Mouse (Mus musculus): Measurements from ENCODE around the gene Setd5.

Gene Setd5

DNA sequence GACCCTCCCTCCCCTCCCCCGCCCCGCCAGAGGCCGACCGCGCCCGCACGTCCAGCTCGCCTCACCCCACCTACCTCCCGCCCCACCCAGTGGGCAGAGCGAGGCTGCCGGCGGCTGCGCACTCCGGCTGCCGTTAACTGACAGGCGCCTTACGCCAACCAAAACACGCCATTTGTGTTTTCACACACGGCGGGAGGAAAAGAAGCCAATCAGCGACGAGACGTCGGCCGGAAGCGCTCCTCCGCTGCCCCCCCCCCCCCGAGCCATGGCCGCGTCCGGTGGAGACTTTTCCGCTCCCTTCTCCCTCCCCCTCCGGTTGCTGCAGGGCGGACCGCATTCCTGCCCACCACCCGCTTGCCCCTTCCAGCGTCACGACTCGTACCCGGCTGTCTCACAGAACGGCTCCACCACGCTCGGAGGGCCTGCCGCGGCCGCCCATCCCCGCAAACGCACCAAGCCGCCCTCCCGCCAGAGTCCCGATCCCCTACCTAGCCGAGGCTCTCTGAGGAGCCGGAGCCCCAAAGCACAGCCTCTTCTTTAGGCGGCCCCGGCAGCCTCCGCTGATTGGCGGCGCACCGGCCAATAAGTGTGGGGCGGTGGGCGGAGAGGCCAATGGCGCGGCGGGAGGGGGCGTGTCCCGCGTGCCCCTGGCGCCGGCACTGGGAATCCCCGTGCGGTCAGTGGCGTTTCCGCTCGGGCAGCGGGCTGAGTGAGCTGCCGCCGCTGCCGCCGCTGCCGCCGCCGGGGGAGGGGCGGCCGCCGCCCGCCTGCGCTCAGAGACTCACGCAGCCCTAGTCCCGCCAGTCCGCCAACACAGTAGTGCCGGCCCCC, at the start of gene Setd5:
Setd5 (plus strand) TSS at position 680 of the 831 bp plus-strand sequence.
- DNase-seq (ENCODE audit: low read depth, low spot score): peak; percentile 98

DNA sequence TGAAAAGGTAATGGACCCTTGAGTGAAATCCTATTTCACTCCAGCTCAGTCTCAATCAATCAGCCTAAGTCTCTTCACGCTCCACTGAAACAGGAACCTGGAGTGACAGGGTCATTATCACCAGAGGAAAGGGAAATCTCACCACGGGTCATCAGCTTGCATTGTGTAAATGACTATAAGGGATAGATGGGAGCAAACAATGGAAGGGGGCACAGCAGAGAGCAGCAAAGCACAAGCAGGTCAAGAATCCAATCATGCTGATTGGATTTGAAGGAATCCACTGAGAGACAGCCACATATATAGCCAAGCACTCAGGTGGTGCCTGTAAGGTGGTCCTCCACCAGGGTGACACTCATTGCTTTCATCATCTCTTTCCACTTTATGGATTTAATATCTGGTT, 49.7 kb upstream of the Setd5 start:
- no peak for DNase-seq (ENCODE audit: low read depth, low spot score)

DNA sequence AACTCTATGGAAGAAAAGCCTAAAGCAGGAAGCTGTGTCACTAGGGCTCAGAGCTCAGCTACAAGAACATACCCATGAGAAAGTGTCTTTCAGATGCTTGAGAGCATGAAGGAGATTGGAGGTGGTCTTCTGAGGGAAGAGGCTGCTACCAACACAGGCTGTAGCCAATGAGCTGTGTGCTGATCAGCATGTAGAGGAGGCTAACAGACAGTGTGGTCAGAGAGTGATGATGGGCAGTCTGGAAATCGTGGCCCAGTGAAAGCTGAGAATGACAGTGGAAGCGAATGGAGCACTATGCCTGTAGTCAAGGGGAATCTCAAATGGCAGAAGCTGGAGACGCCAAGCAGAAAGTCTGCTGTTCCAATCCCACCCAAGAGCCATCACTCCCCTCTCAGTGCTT, 48.2 kb upstream of the Setd5 start:
- no peak for DNase-seq (ENCODE audit: low read depth, low spot score)

DNA sequence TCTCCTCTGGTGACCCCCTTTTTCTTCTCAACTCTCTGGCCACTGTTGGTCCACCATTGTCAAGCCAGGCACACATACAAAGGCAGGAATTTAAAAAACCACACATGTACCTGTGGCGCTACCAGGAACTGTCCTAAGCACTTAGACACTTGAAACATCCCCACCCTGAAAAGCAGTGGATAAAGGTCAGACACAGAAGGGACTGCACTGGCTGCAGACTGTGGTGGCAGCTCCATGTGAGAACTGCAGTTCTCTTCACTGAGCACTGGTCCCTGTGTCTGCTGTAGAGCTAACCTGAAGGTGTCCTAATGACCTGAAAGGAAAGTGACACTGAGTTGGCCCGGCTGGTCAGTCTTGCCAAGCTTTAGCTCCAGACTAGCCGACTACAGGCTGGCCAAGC, 46.6 kb upstream of the Setd5 start:
- no peak for DNase-seq (ENCODE audit: low read depth, low spot score)

GRCm38 (mm10) chr6:113030970-113031660, 46.0 kb upstream of the Setd5 start:
- no peak for DNase-seq (ENCODE audit: low read depth, low spot score)

DNA sequence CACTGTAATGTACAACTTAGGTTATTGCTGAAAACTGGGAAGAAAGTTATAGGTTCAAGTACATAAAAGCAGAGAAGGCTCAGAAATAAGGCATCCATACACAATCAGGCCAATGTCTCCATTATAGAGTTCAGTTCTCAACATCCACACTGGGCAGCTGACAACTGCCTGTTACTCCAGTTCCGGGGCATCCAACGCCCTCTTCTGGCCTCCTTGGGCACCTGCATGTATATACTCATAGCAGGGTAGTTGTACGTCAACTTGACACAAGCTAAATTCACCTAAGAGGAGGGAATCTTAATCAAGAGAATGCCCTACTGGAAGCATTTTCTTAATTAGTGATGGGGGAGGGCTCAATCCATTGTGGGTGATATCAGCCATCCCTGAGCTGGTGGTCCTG, 45.0 kb upstream of the Setd5 start:
- peak; percentile 55 for DNase-seq (ENCODE audit: low read depth, low spot score)

- no peak for DNase-seq (ENCODE audit: low read depth, low spot score)
Observed at GRCm38 (mm10) chr6:113033185-113033584, 44.0 kb upstream of the Setd5 start.

DNA sequence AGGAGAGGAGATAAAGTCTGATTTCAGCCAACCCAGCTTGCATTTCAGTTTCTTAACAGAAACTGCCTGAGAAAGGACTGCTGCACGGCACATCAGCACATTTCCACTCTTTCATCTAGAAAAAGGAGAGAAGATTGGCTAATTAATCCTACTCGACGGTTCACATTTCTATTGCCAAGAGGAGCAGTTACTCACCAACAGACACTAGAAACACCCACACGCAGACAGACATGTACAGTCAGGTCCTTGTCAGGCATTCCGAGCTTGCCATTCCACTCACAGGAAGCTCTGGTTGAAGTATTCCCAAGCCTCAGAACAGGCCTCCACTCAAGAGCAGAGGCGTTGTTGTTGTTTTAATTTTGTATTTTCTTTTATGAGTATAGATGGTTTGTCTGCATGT, 42.7 kb upstream of the Setd5 start:
- no peak for DNase-seq (ENCODE audit: low read depth, low spot score)

DNA sequence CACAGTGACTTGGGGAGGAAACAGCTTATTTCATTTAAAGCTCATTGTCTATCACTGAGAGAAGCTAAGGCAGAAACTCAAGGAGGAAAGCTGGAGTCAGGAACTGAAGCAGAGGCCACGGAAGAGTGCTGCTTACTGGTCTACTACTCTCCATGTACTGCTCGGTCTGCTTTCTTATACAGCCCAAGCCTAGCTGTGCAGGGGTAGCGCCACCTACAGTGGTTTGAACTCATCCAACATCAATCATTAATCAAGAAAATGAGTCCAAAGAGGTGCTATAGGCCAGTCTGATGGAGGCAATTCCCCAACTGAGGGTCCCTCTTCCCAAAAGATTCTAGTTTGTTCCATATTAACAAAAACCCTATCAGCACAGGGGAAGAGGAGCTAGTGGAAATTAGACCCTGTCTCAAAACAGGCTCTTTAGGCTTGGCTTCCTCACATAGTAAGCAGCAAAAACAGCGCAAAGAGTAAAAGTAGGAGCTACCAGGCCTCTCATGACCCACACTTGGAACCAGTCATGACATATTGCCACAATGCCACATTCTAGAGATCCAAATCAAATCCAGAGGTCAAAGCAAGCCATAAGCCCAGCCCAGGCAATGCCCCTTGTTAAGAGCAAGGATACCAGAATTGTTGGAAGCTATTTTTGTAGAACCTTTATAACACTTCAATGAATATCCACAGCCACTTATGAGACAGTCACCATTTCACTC, 40.5 kb upstream of the Setd5 start:
- DNase-seq (ENCODE audit: low read depth, low spot score): peak; percentile 56

GRCm38 (mm10) chr6:113037946-113038734, 39.0 kb upstream of the Setd5 start:
- peak; percentile 91 for DNase-seq (ENCODE audit: low read depth, low spot score)

DNA sequence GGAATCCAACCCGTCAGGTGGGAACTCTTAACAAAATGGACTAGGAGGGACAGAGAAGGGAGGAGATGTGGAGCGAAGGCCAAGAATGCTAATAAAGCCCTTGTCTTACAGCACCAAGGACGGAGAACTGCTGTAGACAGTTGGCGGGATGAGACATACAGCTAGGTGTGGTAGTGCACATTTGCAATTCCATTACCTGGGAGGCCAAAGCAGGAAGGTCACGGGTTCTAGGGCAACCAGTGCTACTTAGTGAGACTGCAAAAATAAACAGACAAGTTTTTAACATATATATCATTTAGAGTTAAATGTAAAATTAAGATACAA, 38.5 kb upstream of the Setd5 start:
- DNase-seq (ENCODE audit: low read depth, low spot score): no peak

DNA sequence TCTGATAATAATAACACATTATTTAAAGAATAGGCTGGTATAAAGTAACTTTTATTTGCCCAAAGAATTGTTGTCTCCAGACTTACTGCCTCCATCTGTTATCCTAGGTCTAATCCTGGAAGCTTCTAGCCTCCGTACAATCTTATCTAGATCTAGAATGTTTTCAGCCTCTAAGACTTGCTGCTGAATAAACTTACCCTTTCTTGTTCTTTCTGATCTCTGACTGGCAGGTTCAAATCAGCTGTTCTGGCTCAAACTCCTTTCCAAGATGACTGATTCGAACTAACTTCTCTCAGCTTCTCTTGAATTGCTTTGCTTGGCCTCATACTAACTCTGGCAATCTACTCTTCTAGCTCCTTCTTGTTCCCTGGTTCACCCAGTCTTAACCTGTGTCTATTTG, 36.8 kb upstream of the Setd5 start:
- no peak for DNase-seq (ENCODE audit: low read depth, low spot score)

GRCm38 (mm10) chr6:113041215-113041990, 35.8 kb upstream of the Setd5 start:
- no peak for DNase-seq (ENCODE audit: low read depth, low spot score)

DNA sequence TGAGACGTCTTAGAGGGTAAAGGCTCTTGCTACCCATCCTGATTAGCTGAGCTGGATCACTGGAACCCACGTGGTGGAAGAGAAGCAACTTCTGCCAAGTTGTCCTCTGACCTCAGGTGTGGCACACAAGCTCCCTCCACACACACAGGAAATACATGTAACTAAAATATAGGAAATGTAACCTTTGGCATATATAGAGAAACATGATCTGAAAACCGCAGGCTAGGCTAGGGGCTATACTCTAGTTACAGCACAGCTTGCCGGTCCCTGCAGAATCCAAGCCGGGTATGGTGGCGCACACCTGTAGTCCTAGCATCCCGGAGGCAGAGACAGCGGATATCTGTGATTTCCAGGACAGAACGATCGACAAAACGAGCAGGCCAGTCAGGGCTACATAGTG, 31.6 kb upstream of the Setd5 start:
- DNase-seq (ENCODE audit: low read depth, low spot score): peak; percentile 46

- DNase-seq (ENCODE audit: low read depth, low spot score): peak; percentile 99
Observed at GRCm38 (mm10) chr6:113046041-113046975, 30.9 kb upstream of the Setd5 start, which contains the start of gene Thumpd3. Gene Thumpd3, plus strand, starts transcription at chr6:113046225.

GRCm38 (mm10) chr6:113047016-113047746, 30.0 kb upstream of the Setd5 start:
- peak; percentile 20 for DNase-seq (ENCODE audit: low read depth, low spot score)

DNA sequence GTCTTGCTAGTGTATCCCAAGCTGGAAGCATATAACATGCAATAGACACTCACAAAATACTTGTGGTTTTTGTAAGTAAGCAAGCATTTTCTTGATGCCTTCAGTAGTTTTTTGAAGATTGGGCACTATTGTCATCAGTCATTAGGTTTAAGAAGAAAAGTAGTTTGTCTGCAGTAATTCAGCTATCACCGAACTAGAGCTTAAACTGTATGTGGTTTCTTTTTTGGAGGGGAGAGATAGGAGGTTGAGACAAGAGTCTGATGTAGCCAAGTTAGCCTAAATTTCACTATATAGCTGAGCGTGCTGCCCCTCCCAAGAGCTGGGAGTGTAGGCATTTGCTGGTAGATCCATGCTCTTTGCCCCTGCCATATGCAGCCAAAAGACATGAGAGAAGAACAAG, 28.8 kb upstream of the Setd5 start:
- no peak for DNase-seq (ENCODE audit: low read depth, low spot score)

DNA sequence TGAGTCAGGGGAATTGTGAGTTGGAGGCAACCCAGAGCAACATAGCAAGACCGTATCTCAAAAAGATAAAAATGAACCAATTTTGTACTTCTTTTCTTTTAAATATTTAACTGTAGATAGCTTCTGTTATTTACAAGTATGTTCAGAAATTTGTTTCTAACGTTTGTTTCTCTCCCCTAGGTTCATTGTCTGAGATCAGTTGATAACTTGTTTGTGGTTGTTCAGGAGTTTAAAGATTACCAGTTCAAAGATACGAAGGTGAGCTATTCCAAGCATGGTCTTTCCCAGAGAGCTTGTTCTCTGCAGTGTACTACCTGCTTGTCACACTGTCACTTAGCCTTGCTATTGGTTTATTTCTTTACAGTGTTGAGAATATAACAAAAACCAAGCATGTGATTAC, 28.0 kb upstream of the Setd5 start:
- DNase-seq (ENCODE audit: low read depth, low spot score): no peak

DNA sequence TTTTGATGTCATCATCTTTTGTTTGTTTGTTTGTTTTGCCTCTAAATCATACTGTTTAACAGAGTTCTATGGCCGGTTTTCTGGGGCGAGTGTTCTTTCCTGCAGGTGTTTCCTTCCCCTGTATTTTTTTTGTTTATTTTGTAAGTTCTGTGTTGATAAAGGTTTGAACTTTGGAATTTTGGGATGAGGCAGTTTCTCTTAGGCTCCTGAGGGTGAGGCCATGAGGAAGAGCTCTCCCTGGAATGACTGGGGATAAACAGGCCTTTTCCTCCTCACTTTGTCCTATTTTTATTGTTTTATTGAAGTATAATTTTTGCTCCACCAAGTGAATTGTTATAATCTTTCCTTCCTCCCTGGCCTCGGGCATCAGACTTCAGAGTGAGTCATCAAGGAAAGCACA, 24.2 kb upstream of the Setd5 start:
- DNase-seq (ENCODE audit: low read depth, low spot score): no peak
